8 mouse cellular contexts compared by ENCODE assay signal in the genomic region with DNA sequence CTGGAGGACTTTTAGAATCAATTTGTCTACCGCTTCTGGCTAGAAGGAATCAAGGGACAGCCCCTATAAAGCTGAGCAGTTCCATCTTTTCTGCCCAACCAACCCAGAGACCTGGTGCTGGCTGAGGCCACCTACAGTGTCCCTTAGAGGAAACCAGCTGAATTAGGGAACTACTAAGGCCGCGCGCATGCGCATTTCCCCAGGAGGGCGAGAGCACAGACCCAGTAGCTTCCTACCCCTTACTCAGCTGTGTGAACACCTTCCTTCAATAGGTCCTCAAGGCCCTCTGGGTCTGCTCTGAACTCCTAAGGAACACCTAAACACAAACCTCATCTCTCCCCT. TPM values are rescaled to one million over a fixed set of nuclear protein-coding genes. Genes with fewer than 3 reads are reported as not detected.
A peak's percentile ranks its signal among the peaks of the same experiment; 100 is the strongest.
DNase-seq lines count a peak whose midpoint lies in the region; ATAC-seq and TF ChIP-seq lines count a peak whose summit lies in the region.

No protein-coding gene starts in this region.

- no peak; the same call in 1 of the 2 replicates for ATAC-seq in intestine, embryonic 14.5 days (replicated peaks; ENCODE audit: low FRiP score, low TSS enrichment, low read depth)
- no peak for ATAC-seq in limb, embryonic 14.5 days (ENCODE audit: low FRiP score, low read depth)
- peak; percentile 28 for ATAC-seq in midbrain, embryonic 13.5 days

- peak overlapping the region; percentile 83 for H3K4me2 ChIP-seq in intestine, embryonic 14.5 days (ENCODE audit: low read length)
- peak overlapping the region; percentile 88 for H3K4me2 ChIP-seq in limb, embryonic 14.5 days (replicated peaks; ENCODE audit: low read depth, low read length, severe bottlenecking)
- H3K4me2 ChIP-seq in midbrain, embryonic 13.5 days (replicated peaks): peak overlapping the region; percentile 73

- H3K4me3 ChIP-seq in intestine, embryonic 14.5 days (ENCODE audit: low read depth, low read length): peak overlapping the region; percentile 73
- H3K4me3 ChIP-seq in limb, embryonic 14.5 days (replicated peaks; ENCODE audit: low read length): peak overlapping the region; percentile 60
- H3K4me3 ChIP-seq in midbrain, embryonic 13.5 days (replicated peaks): peak overlapping the region; percentile 58

- TF ChIP-seq POLR2A in limb, embryonic 14.5 days (IDR thresholded peaks at IDR 0.05; ENCODE audit: borderline replicate concordance, extremely low read depth, insufficient read depth, insufficient read length): no peak

- DNase-seq in adrenal gland, postnatal 14 days: peak; percentile 73
- DNase-seq in cerebellum, adult 9-11 months: peak; percentile 85
- peak; percentile 68 to 72 for DNase-seq in frontal cortex, postnatal 36 days (ENCODE audit: low spot score in 2 of 2)
- peak; percentile 66 for DNase-seq in intestine, embryonic 14.5 days (ENCODE audit: low spot score)
- peak; percentile 56 for DNase-seq in limb, embryonic 14.5 days (ENCODE audit: low spot score)
- peak; percentile 85 to 89 for DNase-seq in spleen, postnatal 36 days (ENCODE audit: low spot score in 2 of 2)
- no peak for DNase-seq in MN1 (ENCODE audit: low spot score)

- no peaks in the 10 kb centered on the region for H3K27me3 ChIP-seq in intestine, embryonic 14.5 days (replicated peaks; ENCODE audit: control insufficient read depth, insufficient read depth, low read length)
- H3K27me3 ChIP-seq in limb, embryonic 14.5 days (ENCODE audit: control insufficient read depth, insufficient read depth, low read length): no peaks in the 10 kb centered on the region
- H3K27me3 ChIP-seq in midbrain, embryonic 13.5 days: no peaks in the 10 kb centered on the region

- WGBS in intestine, embryonic 14.5 days: 4% methylated on average over 6 of the region's 6 CpGs
- 5% methylated on average over 6 of the region's 6 CpGs for WGBS in limb, embryonic 14.5 days
- 0% methylated on average over 6 of the region's 6 CpGs for WGBS in midbrain, embryonic 13.5 days

- peak overlapping the region; percentile 81 for H3K27ac ChIP-seq in intestine, embryonic 14.5 days (ENCODE audit: low read depth)
- peak overlapping the region; percentile 83 for H3K27ac ChIP-seq in limb, embryonic 14.5 days (replicated peaks; ENCODE audit: low read depth, low read length)
- H3K27ac ChIP-seq in midbrain, embryonic 13.5 days: peak overlapping the region; percentile 93

- peak overlapping the region; percentile 36 for H3K9ac ChIP-seq in intestine, embryonic 14.5 days (ENCODE audit: low read length)
- peak overlapping the region; percentile 76 for H3K9ac ChIP-seq in limb, embryonic 14.5 days (ENCODE audit: low read depth, low read length, severe bottlenecking)
- H3K9ac ChIP-seq in midbrain, embryonic 13.5 days (replicated peaks): peak overlapping the region; percentile 74

- H3K4me1 ChIP-seq in intestine, embryonic 14.5 days (replicated peaks; ENCODE audit: control insufficient read depth, insufficient read depth, low read length): peaks cover 23% of the 10 kb centered on the region
- H3K4me1 ChIP-seq in limb, embryonic 14.5 days (ENCODE audit: control insufficient read depth, insufficient read depth, low read length): peaks cover 19% of the 10 kb centered on the region
- peaks cover 51% of the 10 kb centered on the region for H3K4me1 ChIP-seq in midbrain, embryonic 13.5 days (replicated peaks)

- H3K36me3 ChIP-seq in intestine, embryonic 14.5 days (ENCODE audit: control insufficient read depth, insufficient read depth, low read length): peaks cover 35% of the 10 kb centered on the region
- peaks cover 40% of the 10 kb centered on the region for H3K36me3 ChIP-seq in limb, embryonic 14.5 days (ENCODE audit: control insufficient read depth, insufficient read depth, low read length)
- peaks cover 57% of the 10 kb centered on the region for H3K36me3 ChIP-seq in midbrain, embryonic 13.5 days

- H3K9me3 ChIP-seq in intestine, embryonic 14.5 days (ENCODE audit: control insufficient read depth, low read length): no peaks in the 10 kb centered on the region
- H3K9me3 ChIP-seq in limb, embryonic 14.5 days (ENCODE audit: control insufficient read depth, low read length): no peaks in the 10 kb centered on the region
- no peaks in the 10 kb centered on the region for H3K9me3 ChIP-seq in midbrain, embryonic 13.5 days

RNA-seq across cellular contexts. Expression of a gene that starts 1.3 kb away (rescaled TPM):
- 56.7 and 67.4 TPM in 2 replicates for total RNA-seq in adrenal gland, postnatal 14 days (2021)
- polyA plus RNA-seq in intestine, embryonic 14.5 days (2014; fragmentation: Nextera tagmentation; extraction: Ambion mirVana): 43.1 and 45.5 TPM in 2 replicates
- polyA plus RNA-seq in limb, embryonic 14.5 days (2012; rRNA removed): 34.7 and 51.0 TPM in 2 replicates
- 42.8 and 45.7 TPM in 2 replicates for polyA plus RNA-seq in limb, embryonic 14.5 days (2014; fragmentation: Nextera tagmentation; extraction: Ambion mirVana)
- 133 and 137 TPM in 2 replicates for polyA plus RNA-seq in midbrain, embryonic 13.5 days (2015; fragmentation: Nextera tagmentation; extraction: Ambion mirVana)

RNA-seq across cellular contexts. Expression of a gene that starts 6.1 kb away (rescaled TPM):
- total RNA-seq in adrenal gland, postnatal 14 days (2021): 26.7 and 34.9 TPM in 2 replicates
- polyA plus RNA-seq in intestine, embryonic 14.5 days (2014; fragmentation: Nextera tagmentation; extraction: Ambion mirVana): 26.2 and 26.4 TPM in 2 replicates
- 28.6 and 35.5 TPM in 2 replicates for polyA plus RNA-seq in limb, embryonic 14.5 days (2012; rRNA removed)
- polyA plus RNA-seq in limb, embryonic 14.5 days (2014; fragmentation: Nextera tagmentation; extraction: Ambion mirVana): 23.2 and 28.6 TPM in 2 replicates
- 30.0 and 35.8 TPM in 2 replicates for polyA plus RNA-seq in midbrain, embryonic 13.5 days (2015; fragmentation: Nextera tagmentation; extraction: Ambion mirVana)

RNA-seq across cellular contexts. Expression of a gene that starts 10.9 kb away (rescaled TPM):
- total RNA-seq in adrenal gland, postnatal 14 days (2021): 0.75 and 1.4 TPM in 2 replicates
- 2.6 and 3.7 TPM in 2 replicates for polyA plus RNA-seq in intestine, embryonic 14.5 days (2014; fragmentation: Nextera tagmentation; extraction: Ambion mirVana)
- polyA plus RNA-seq in limb, embryonic 14.5 days (2012; rRNA removed): 3.0 and 5.2 TPM in 2 replicates
- polyA plus RNA-seq in limb, embryonic 14.5 days (2014; fragmentation: Nextera tagmentation; extraction: Ambion mirVana): 2.5 and 3.4 TPM in 2 replicates
- 2.6 and 3.5 TPM in 2 replicates for polyA plus RNA-seq in midbrain, embryonic 13.5 days (2015; fragmentation: Nextera tagmentation; extraction: Ambion mirVana)

RNA-seq across cellular contexts. Expression of a gene that starts 15.9 kb away (rescaled TPM):
- total RNA-seq in adrenal gland, postnatal 14 days (2021): 61.2 and 64.9 TPM in 2 replicates
- polyA plus RNA-seq in intestine, embryonic 14.5 days (2014; fragmentation: Nextera tagmentation; extraction: Ambion mirVana): 81.7 and 92.8 TPM in 2 replicates
- 80.3 and 82.6 TPM in 2 replicates for polyA plus RNA-seq in limb, embryonic 14.5 days (2012; rRNA removed)
- 108 and 112 TPM in 2 replicates for polyA plus RNA-seq in limb, embryonic 14.5 days (2014; fragmentation: Nextera tagmentation; extraction: Ambion mirVana)
- 62.9 and 66.3 TPM in 2 replicates for polyA plus RNA-seq in midbrain, embryonic 13.5 days (2015; fragmentation: Nextera tagmentation; extraction: Ambion mirVana)

RNA-seq across cellular contexts. Expression of a gene that starts 24.5 kb away (rescaled TPM):
- total RNA-seq in adrenal gland, postnatal 14 days (2021): 82.6 and 89.8 TPM in 2 replicates
- 197 and 212 TPM in 2 replicates for polyA plus RNA-seq in intestine, embryonic 14.5 days (2014; fragmentation: Nextera tagmentation; extraction: Ambion mirVana)
- 166 and 179 TPM in 2 replicates for polyA plus RNA-seq in limb, embryonic 14.5 days (2012; rRNA removed)
- polyA plus RNA-seq in limb, embryonic 14.5 days (2014; fragmentation: Nextera tagmentation; extraction: Ambion mirVana): 191 and 193 TPM in 2 replicates
- 205 and 214 TPM in 2 replicates for polyA plus RNA-seq in midbrain, embryonic 13.5 days (2015; fragmentation: Nextera tagmentation; extraction: Ambion mirVana)
